Mouse (Mus musculus) MEL (cell line): ENCODE results near the gene Srpx.

Source experiments
- CHD2 ChIP-seq: IDR thresholded peaks from 2 replicates; pipeline ENCODE4 v1.6.1; 2011; ENCODE audit warnings: low read length, improper control_type of control experiment
- CTCF ChIP-seq, 3 experiments: IDR thresholded peaks in 2 of 3; conservative IDR thresholded peaks in 1 of 3; 2 replicates each; pipeline ENCODE4 v1.5.1; 2011 to 2012; ENCODE audit warnings: low read length in 3 of 3, low read depth in 2 of 3, mild to moderate bottlenecking in 2 of 3, improper control_type of control experiment in 1 of 3, inconsistent platforms in 1 of 3, mixed read lengths in 1 of 3, moderate library complexity in 1 of 3; ENCODE audit not compliant: control insufficient read depth in 1 of 3, insufficient read depth in 1 of 3, poor library complexity in 1 of 3, severe bottlenecking in 1 of 3
- E2F4 ChIP-seq: IDR thresholded peaks from 2 replicates; pipeline ENCODE4 v1.6.1; 2011; ENCODE audit warnings: low read depth, low read length, improper control_type of control experiment, borderline replicate concordance
- ELF1 ChIP-seq: IDR thresholded peaks from 2 replicates; pipeline ENCODE4 v1.6.1; 2014; ENCODE audit warnings: low read depth, mild to moderate bottlenecking, inconsistent platforms, low read length, improper control_type of control experiment, moderate library complexity
- HCFC1 ChIP-seq: IDR thresholded peaks from 2 replicates; pipeline ENCODE4 v1.6.1; 2012; ENCODE audit warnings: low read depth, mild to moderate bottlenecking, inconsistent platforms, low read length, improper control_type of control experiment, moderate library complexity
- MAZ ChIP-seq: IDR thresholded peaks from 2 replicates; pipeline ENCODE4 v1.6.1; 2012; ENCODE audit warnings: low read depth, mild to moderate bottlenecking, inconsistent platforms, low read length, improper control_type of control experiment
- NRF1 ChIP-seq: IDR thresholded peaks from 2 replicates; pipeline ENCODE4 v1.6.1; 2014; ENCODE audit warnings: low read depth, mild to moderate bottlenecking, inconsistent platforms, low read length, improper control_type of control experiment, moderate library complexity; ENCODE audit not compliant: poor library complexity, insufficient read depth, severe bottlenecking
- TBP ChIP-seq: IDR thresholded peaks from 2 replicates; pipeline ENCODE4 v1.8.0; 2011; ENCODE audit warnings: low read depth, low read length, improper control_type of control experiment
- USF1 ChIP-seq: IDR thresholded peaks from 2 replicates; pipeline ENCODE4 v1.6.1; 2014; ENCODE audit warnings: low read depth, mild to moderate bottlenecking, inconsistent platforms, low read length, improper control_type of control experiment, moderate library complexity
- ZC3H11A ChIP-seq: IDR thresholded peaks from 2 replicates; pipeline ENCODE4 v1.6.1; 2012; ENCODE audit warnings: low read depth, mild to moderate bottlenecking, inconsistent platforms, low read length, improper control_type of control experiment
- ZNF384 ChIP-seq: IDR thresholded peaks from 2 replicates; pipeline ENCODE4 v1.6.1; 2012; ENCODE audit warnings: low read depth, mild to moderate bottlenecking, inconsistent platforms, low read length, improper control_type of control experiment

DNA sequence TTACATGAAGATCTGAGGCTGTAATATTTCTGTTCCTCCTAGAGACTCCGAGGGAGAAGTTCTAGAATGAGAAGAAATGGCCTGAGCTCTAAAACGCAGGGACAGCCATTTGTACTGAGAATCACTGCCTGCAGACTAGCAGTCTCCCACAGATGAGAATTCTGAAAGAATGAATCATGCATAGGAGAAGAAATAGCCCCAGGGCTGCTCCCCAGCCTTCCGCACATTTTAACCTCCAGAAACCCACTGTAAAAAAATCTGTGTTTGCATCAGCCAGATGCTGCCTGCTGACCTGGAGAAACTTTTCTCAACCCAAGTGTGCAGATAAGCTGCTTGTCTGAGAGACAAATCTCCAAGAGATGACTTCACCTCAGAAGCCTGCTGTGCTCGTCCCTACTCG is 12.0 kb downstream of the Srpx start:
- TF ChIP-seq USF1: no peak
- no peak for TF ChIP-seq ZC3H11A
- no peak for TF ChIP-seq CTCF (IDR thresholded peaks at IDR 0.05 in 2 of 3, conservative IDR thresholded peaks at IDR 0.05 in 1 of 3; ENCODE audit: control insufficient read depth in 1 of 3, insufficient read depth in 1 of 3, low read depth in 2 of 3, low read length in 3 of 3, poor library complexity in 1 of 3, severe bottlenecking in 1 of 3)
- TF ChIP-seq ZNF384: no peak
- no peak for TF ChIP-seq MAZ
- TF ChIP-seq ELF1: no peak
- TF ChIP-seq NRF1: no peak
- TF ChIP-seq HCFC1: no peak
- no peak for TF ChIP-seq TBP
- TF ChIP-seq E2F4: no peak
- TF ChIP-seq CHD2: no peak
